Mouse (Mus musculus): Measurements from ENCODE around the gene Milr1.

DNA sequence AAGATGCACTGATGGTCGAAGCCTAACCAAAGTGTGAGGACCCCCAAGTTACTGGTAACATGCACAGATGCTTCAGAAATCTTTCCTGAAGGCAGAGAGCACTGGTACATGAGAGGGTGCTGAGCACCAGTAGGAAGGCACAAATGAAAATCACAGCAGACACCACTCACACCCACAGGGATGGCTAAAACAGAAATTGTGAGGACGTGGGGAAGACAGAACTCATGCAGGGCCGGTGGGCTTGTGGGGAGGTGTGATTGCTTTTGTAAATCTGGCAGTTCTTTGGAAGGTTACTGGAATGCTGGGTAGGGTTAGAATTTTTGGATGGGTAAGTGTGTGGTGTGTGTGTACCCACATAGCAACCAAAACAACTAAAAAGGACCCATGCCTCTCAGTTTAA, 66.1 kb downstream of the Milr1 start:
- TF ChIP-seq CTCF (IDR thresholded peaks at IDR 0.05; ENCODE audit: insufficient read depth, low read depth, low read length), result no peak
- no peak for TF ChIP-seq POLR2A (IDR thresholded peaks at IDR 0.05; ENCODE audit: insufficient read depth, low read depth, low read length)

Data from olfactory bulb, adult 2 months (tissue).